Mouse (Mus musculus) lung, postnatal 0 days (tissue): ENCODE results near the gene Nrg3. TPM values are rescaled to one million over a fixed set of nuclear protein-coding genes. Genes with fewer than 3 reads are reported as not detected.

ENCODE experiments used
- ATAC-seq: fragments of 200-750 bp; cut with Nextera tagmentation; 2 replicates; pipeline ENCODE4 v1.8.0; 2017; ENCODE audit warnings: moderate library complexity
- DNase-seq: peaks from one replicate; pipeline ENCODE4 v3.0.0-alpha.2; 2016; ENCODE audit warnings: low spot score
- H3K27ac ChIP-seq: fragments of 300-500 bp; sonication (generic); 2 replicates; pipeline ENCODE4 v1.5.1; 2014; ENCODE audit warnings: antibody characterized with exemption, mild to moderate bottlenecking, low read length, mixed read lengths
- H3K27me3 ChIP-seq: fragments of 300-500 bp; sonication (generic); replicated peaks from 2 replicates; pipeline ENCODE4 v1.6.1; 2014; ENCODE audit warnings: low read length, mixed read lengths; ENCODE audit not compliant: insufficient read depth
- H3K36me3 ChIP-seq: fragments of 300-500 bp; sonication (generic); 2 replicates; pipeline ENCODE4 v1.6.1; 2014; ENCODE audit warnings: low read length, mixed read lengths; ENCODE audit not compliant: insufficient read depth
- H3K4me1 ChIP-seq: fragments of 300-500 bp; sonication (generic); 2 replicates; pipeline ENCODE4 v1.6.1; 2014; ENCODE audit warnings: antibody characterized with exemption, low read depth, low read length, mixed read lengths; ENCODE audit not compliant: insufficient read depth
- H3K4me2 ChIP-seq: fragments of 300-500 bp; sonication (generic); replicated peaks from 2 replicates; pipeline ENCODE4 v1.6.1; 2014; ENCODE audit warnings: low read depth, mild to moderate bottlenecking, low read length, moderate library complexity, mixed read lengths
- H3K4me3 ChIP-seq: fragments of 300-500 bp; sonication (generic); 2 replicates; pipeline ENCODE4 v1.5.1; 2014; ENCODE audit warnings: low read depth, low read length
- H3K9ac ChIP-seq: fragments of 300-500 bp; sonication (generic); replicated peaks from 2 replicates; pipeline ENCODE4 v1.6.1; 2014; ENCODE audit warnings: low read depth, mild to moderate bottlenecking
- H3K9me3 ChIP-seq: fragments of 300-500 bp; sonication (generic); 2 replicates; pipeline ENCODE4 v1.6.1; 2016; ENCODE audit warnings: low read length, mixed read lengths
- CTCF ChIP-seq: IDR thresholded peaks from 2 replicates; pipeline ENCODE4 v1.5.1; 2016; ENCODE audit warnings: antibody characterized with exemption, mild to moderate bottlenecking
- EP300 ChIP-seq: IDR thresholded peaks from 2 replicates; pipeline ENCODE4 v1.6.1; 2016; ENCODE audit warnings: antibody characterized with exemption, mild to moderate bottlenecking, control low read depth
- WGBS: fragments of 180-500 bp; shearing (Covaris S2); extraction: QIAGEN DNeasy Blood & Tissue Kit; methylation state at CpG from one replicate; pipeline ENCODE4 v1.1.7; 2014; 5-methylcytosine and 5-hydroxymethylcytosine counted together
- polyA plus RNA-seq: library from polyadenylated mRNA; unstranded; fragments of >200 nt; fragmentation: Nextera tagmentation; extraction: Ambion mirVana; gene quantifications from 2 replicates; pipeline ENCODE4 v1.2.1, GENCODE M21; 2015

Gene Nrg3
- polyA plus RNA-seq, 1 experiment from 2014 or later: not detected

- no peak overlapping the region for H3K4me3 ChIP-seq
- no peaks in the 10 kb centered on the region for H3K4me1 ChIP-seq
Measured at GRCm38 (mm10) chr14:39255391-39255790, 217.5 kb downstream of the Nrg3 start.

GRCm38 (mm10) chr14:39240267-39240666 is 232.6 kb downstream of the Nrg3 start:
- H3K4me3 ChIP-seq: no peak overlapping the region
- no peaks in the 10 kb centered on the region for H3K9me3 ChIP-seq
- no peaks in the 10 kb centered on the region for H3K36me3 ChIP-seq
- H3K27me3 ChIP-seq: no peaks in the 10 kb centered on the region
- H3K27ac ChIP-seq: no peak overlapping the region
- 41% methylated on average over 2 of the region's 2 CpGs for WGBS
- DNase-seq (no peak), ATAC-seq (no peak)
- no peak overlapping the region for H3K9ac ChIP-seq
- TF ChIP-seq EP300 (no peak), CTCF (no peak)
- no peak overlapping the region for H3K4me2 ChIP-seq
- H3K4me1 ChIP-seq: no peaks in the 10 kb centered on the region

More at GRCm38 (mm10) chr14:39255391-39255790, 217.5 kb downstream of the Nrg3 start:
- H3K27me3 ChIP-seq: no peaks in the 10 kb centered on the region
- DNase-seq (no peak), ATAC-seq (no peak)
- H3K9me3 ChIP-seq: no peaks in the 10 kb centered on the region
- H3K4me2 ChIP-seq: no peak overlapping the region
- 47% methylated on average over 1 of the region's 1 CpGs for WGBS
- H3K36me3 ChIP-seq: no peaks in the 10 kb centered on the region
- H3K9ac ChIP-seq: no peak overlapping the region
- no peak overlapping the region for H3K27ac ChIP-seq
- TF ChIP-seq EP300 (no peak), CTCF (no peak)

DNA sequence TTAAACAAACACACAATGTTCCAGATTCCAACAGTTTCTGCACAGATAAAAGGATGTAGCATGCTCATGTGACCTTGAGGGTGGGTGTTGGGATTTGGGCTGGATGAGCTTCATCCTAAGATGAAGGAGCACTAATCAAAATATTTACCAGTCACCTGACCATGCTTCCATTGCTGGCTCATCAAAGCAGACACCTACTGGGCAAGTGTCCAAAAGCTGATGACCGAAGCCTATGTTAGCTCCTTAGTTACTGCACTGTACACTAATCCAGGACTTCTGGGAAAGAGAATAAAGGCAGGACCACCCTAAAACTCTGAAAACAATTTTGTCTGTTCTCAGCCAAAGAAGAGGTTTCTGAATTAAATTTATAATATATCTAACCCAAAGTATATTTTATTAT is 261.4 kb downstream of the Nrg3 start:
- H3K27ac ChIP-seq: no peak overlapping the region
- no peaks in the 10 kb centered on the region for H3K4me1 ChIP-seq
- H3K4me3 ChIP-seq: no peak overlapping the region
- no peaks in the 10 kb centered on the region for H3K27me3 ChIP-seq
- no peaks in the 10 kb centered on the region; the same call in 1 of the 2 replicates for H3K9me3 ChIP-seq
- no peak for TF ChIP-seq CTCF
- TF ChIP-seq EP300: no peak
- no peaks in the 10 kb centered on the region for H3K36me3 ChIP-seq
- no peak overlapping the region for H3K9ac ChIP-seq
- no peak for DNase-seq
- WGBS: 64% methylated on average over 1 of the region's 1 CpGs
- no peak for ATAC-seq
- H3K4me2 ChIP-seq: no peak overlapping the region

DNA sequence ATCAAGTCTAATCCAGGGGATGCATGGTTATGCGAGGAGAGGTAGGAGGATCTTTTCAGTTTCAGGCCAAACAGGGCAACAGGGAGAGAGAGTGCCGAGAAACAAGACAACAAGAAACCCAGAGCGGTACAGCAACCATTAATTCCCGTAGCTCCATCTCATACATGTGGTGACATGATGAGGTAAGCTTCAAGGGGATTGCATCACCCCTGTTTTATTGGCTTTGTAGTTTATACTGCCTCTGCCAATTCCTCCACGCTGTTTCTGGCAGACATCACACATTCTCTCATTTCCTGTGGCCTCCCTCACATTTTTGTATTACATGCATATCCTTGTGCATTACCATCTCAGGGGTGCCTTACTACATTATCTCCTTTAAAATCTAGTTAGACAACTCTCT is 280.9 kb downstream of the Nrg3 start:
- Histone ChIP-seq H3K27me3 (no peaks in the 10 kb centered on the region), H3K9ac (no peak overlapping the region), H3K27ac (no peak overlapping the region), H3K36me3 (no peaks in the 10 kb centered on the region), H3K4me1 (no peaks in the 10 kb centered on the region), H3K9me3 (no peaks in the 10 kb centered on the region), H3K4me2 (no peak overlapping the region), H3K4me3 (no peak overlapping the region)
- WGBS: 65% methylated on average over 5 of the region's 5 CpGs
- no peak for ATAC-seq
- DNase-seq: no peak
- TF ChIP-seq CTCF (no peak), EP300 (no peak)

DNA sequence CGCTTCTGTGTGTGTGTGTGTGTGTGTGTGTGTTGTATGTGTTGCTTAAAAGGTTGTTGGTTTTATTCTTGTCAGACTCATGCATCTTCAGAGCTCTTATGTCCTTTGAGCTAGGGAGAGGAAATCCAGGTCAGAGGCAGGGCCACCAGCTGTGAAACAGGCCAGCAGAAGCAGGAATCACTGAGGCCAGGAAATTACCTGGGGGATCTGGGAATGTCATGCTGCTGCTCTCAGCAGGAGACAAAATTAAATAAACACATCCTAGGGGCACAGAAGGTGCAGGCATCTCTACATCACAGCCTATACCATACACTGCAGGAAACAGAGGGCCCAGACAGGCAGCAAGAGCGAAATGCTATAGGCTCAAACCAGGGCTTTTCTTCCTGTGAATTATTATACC is 299.2 kb downstream of the Nrg3 start:
- no peak overlapping the region for H3K27ac ChIP-seq
- H3K36me3 ChIP-seq: no peaks in the 10 kb centered on the region
- WGBS: 59% methylated on average over 2 of the region's 2 CpGs
- DNase-seq (no peak), ATAC-seq (no peak)
- no peaks in the 10 kb centered on the region for H3K4me1 ChIP-seq
- no peak overlapping the region for H3K4me3 ChIP-seq
- no peak overlapping the region for H3K4me2 ChIP-seq
- no peak overlapping the region for H3K9ac ChIP-seq
- no peaks in the 10 kb centered on the region for H3K9me3 ChIP-seq
- no peaks in the 10 kb centered on the region for H3K27me3 ChIP-seq
- TF ChIP-seq CTCF (no peak), EP300 (no peak)

GRCm38 (mm10) chr14:39160140-39160539 is 312.7 kb downstream of the Nrg3 start:
- H3K4me3 ChIP-seq: no peak overlapping the region
- TF ChIP-seq CTCF (no peak), EP300 (no peak)
- 49% methylated on average over 3 of the region's 3 CpGs for WGBS
- H3K4me2 ChIP-seq: no peak overlapping the region
- DNase-seq (no peak), ATAC-seq (no peak)
- H3K36me3 ChIP-seq: no peaks in the 10 kb centered on the region
- no peak overlapping the region for H3K27ac ChIP-seq
- H3K4me1 ChIP-seq: no peaks in the 10 kb centered on the region
- H3K9me3 ChIP-seq: no peaks in the 10 kb centered on the region
- H3K27me3 ChIP-seq: no peaks in the 10 kb centered on the region
- no peak overlapping the region for H3K9ac ChIP-seq

DNA sequence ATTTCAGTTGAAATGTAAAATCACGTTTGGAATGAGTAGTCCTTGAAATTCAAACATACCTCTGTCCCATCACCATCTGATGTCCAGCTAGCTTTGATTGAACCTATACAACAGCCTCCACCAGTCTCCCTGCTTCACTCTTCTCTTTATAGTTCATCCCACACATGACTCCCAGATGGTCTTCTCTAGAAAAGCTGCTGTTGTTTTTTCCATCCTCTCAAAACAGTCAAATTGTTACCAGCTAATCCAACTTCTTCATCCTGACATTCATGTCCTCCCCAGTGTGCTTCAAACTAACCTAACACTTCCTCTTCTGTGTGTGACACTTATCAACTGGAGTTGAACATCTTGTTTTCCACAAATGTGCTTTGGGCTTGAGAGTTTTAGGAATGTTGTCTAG is 317.4 kb downstream of the Nrg3 start:
- H3K9ac ChIP-seq: no peak overlapping the region
- no peak for ATAC-seq
- WGBS: 28% methylated on average over 1 of the region's 1 CpGs

More for the DNA sequence above, 317.4 kb downstream of the Nrg3 start:
- no peak overlapping the region for H3K4me3 ChIP-seq
- H3K9me3 ChIP-seq: no peaks in the 10 kb centered on the region
- H3K27me3 ChIP-seq: no peaks in the 10 kb centered on the region
- no peak for DNase-seq
- no peak overlapping the region for H3K27ac ChIP-seq
- TF ChIP-seq CTCF (no peak), EP300 (no peak)
- H3K36me3 ChIP-seq: no peaks in the 10 kb centered on the region
- no peaks in the 10 kb centered on the region for H3K4me1 ChIP-seq
- no peak overlapping the region for H3K4me2 ChIP-seq
